In the genomic region with DNA sequence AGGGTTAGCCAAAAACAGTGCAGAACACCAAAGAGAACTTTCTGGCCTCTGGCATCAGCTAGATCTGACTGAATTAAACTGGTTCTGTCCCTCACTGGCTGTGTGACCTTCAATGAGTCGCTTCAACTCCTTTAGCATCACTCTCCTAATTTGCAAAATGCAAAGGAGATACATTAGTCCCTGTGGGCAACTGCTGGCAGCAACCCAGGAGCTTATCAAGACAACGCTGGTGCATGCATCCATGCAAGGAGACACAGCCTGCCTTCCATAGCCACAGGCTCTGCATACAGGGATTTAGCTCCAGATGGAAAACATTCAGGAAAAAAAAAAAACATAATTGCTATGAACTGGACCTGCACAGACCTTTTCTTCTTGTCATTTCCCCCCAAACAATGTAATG, we compare ENCODE assay signal across 27 mouse cellular contexts.
"Had no signal": no experiment of that assay in that cellular context is flagged by ENCODE, and none has a peak within 500 bp of the region (broad histone marks: within the 10 kb centered on the region; RNA-seq: fewer than 3 reads in every experiment).

No protein-coding gene starts in this region.

- H3K9ac ChIP-seq: kidney, embryonic 15.5 days; limb, embryonic 13.5 days; liver, embryonic 12.5 days; liver, embryonic 15.5 days; lung, embryonic 15.5 days; neural tube, embryonic 12.5 days; stomach, embryonic 15.5 days had no signal

- DNase-seq: kidney, adult 11 months; kidney, adult 8-10 months; kidney, postnatal 10 days; kidney, postnatal 36 days; layer of hippocampus, postnatal 36 days; liver; lung, adult 18-20 months; lung, postnatal 10 days; lung, postnatal 36 days; retina, postnatal 1 day; right cerebral cortex, postnatal 25 days; spleen, adult 18-20 months; thymus, adult 2 months; thymus, postnatal 14 days; thymus, postnatal 4 days had no signal

- ATAC-seq: liver, embryonic 12.5 days; midbrain, embryonic 16.5 days had no signal

- H3K4me3 ChIP-seq: kidney, embryonic 15.5 days; left cerebral cortex, adult 2 months; limb, embryonic 10.5 days; limb, embryonic 13.5 days; liver, embryonic 12.5 days; liver, embryonic 15.5 days; lung, embryonic 15.5 days; megakaryocyte, embryonic 14.5 days; midbrain, embryonic 10.5 days; neural tube, embryonic 12.5 days; stomach, embryonic 15.5 days had no signal

- H3K36me3 ChIP-seq: kidney, embryonic 15.5 days; limb, embryonic 10.5 days; limb, embryonic 13.5 days; liver, embryonic 12.5 days; liver, embryonic 15.5 days; lung, embryonic 15.5 days; midbrain, embryonic 10.5 days; neural tube, embryonic 12.5 days; stomach, embryonic 15.5 days had no signal

- H3K27ac ChIP-seq: kidney, embryonic 15.5 days; left cerebral cortex, adult 2 months; limb, embryonic 10.5 days; limb, embryonic 13.5 days; liver, embryonic 12.5 days; liver, embryonic 15.5 days; lung, embryonic 15.5 days; midbrain, embryonic 10.5 days; neural tube, embryonic 12.5 days; stomach, embryonic 15.5 days had no signal

- H3K9me3 ChIP-seq: limb, embryonic 10.5 days; liver, embryonic 12.5 days; liver, embryonic 15.5 days; lung, embryonic 15.5 days; megakaryocyte, embryonic 14.5 days; stomach, embryonic 15.5 days had no signal

- H3K27me3 ChIP-seq: kidney, embryonic 15.5 days; limb, embryonic 13.5 days; liver, embryonic 12.5 days; liver, embryonic 15.5 days; lung, embryonic 15.5 days; neural tube, embryonic 12.5 days; stomach, embryonic 15.5 days had no signal

- H3K4me2 ChIP-seq: kidney, embryonic 15.5 days; limb, embryonic 13.5 days; liver, embryonic 12.5 days; liver, embryonic 15.5 days; lung, embryonic 15.5 days; neural tube, embryonic 12.5 days; stomach, embryonic 15.5 days had no signal
